8 mouse cellular contexts compared by ENCODE assay signal in the genomic region with DNA sequence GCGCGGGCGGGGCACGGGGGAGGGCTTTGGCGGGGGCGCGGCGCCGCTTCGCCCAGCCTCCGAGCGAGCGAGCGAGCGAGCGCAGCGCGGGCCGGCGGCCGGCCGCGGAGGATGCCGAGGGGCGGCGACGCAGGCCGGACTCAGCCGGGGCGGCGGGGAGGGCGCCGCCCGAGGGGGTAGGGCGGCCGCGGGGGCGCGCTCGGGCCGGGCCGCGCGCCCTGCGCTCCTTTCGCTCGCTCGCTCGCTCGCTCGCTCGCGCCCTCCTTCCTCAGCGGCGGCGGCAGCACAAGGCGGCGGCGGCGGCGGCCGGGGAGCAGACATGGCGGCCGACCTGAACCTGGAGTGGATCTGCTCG. TPM values are rescaled to one million over a fixed set of nuclear protein-coding genes. Genes with fewer than 3 reads are reported as not detected.
A peak's percentile ranks its signal among the peaks of the same experiment; 100 is the strongest.
DNase-seq lines count a peak whose midpoint lies in the region; ATAC-seq and TF ChIP-seq lines count a peak whose summit lies in the region.

A gene (plus strand): TSS at position 209 of the 355 bp plus-strand sequence.

- peaks cover 8% of the 10 kb centered on the region for H3K36me3 ChIP-seq in embryonic facial prominence, embryonic 14.5 days (ENCODE audit: control insufficient read depth, insufficient read depth, low read length)
- no peaks in the 10 kb centered on the region for H3K36me3 ChIP-seq in heart, embryonic 16.5 days (ENCODE audit: control insufficient read depth, insufficient read depth)
- no peaks in the 10 kb centered on the region for H3K36me3 ChIP-seq in liver, postnatal 0 days (replicated peaks; ENCODE audit: insufficient read depth, low read length)
- H3K36me3 ChIP-seq in neural tube, embryonic 15.5 days: peaks cover 3% of the 10 kb centered on the region; the same call in 1 of the 2 replicates

- DNase-seq in CD4-positive, CD25-positive, alpha-beta regulatory T cell, adult 2 months (ENCODE audit: low read depth, low spot score): peak; percentile 79
- peak; percentile 84 for DNase-seq in adrenal gland, adult 2 months
- peak; percentile 85 for DNase-seq in embryonic facial prominence, embryonic 14.5 days (ENCODE audit: low spot score)
- peak; percentile 60 to 81 for DNase-seq in kidney, postnatal 36 days
- peak; percentile 71 for DNase-seq in liver, postnatal 0 days
- peak; percentile 72 for DNase-seq in thymus, postnatal 25 days

- H3K27ac ChIP-seq in embryonic facial prominence, embryonic 14.5 days (replicated peaks; ENCODE audit: low read depth, low read length): peak within 1 kb of the TSS; percentile 94
- peak within 1 kb of the TSS; percentile 78 for H3K27ac ChIP-seq in heart, embryonic 16.5 days (ENCODE audit: low read length)
- peak within 1 kb of the TSS; percentile 94 for H3K27ac ChIP-seq in liver, postnatal 0 days (ENCODE audit: low read depth)
- H3K27ac ChIP-seq in neural tube, embryonic 15.5 days (replicated peaks): peak within 1 kb of the TSS; percentile 92

- no peak for TF ChIP-seq EP300 in liver, postnatal 0 days (IDR thresholded peaks at IDR 0.05; ENCODE audit: low read depth)

- H3K4me1 ChIP-seq in embryonic facial prominence, embryonic 14.5 days (ENCODE audit: control insufficient read depth, insufficient read depth, low read length): peaks cover 5% of the 10 kb centered on the region; the same call in 1 of the 2 replicates
- peaks cover 4% of the 10 kb centered on the region; the same call in 1 of the 2 replicates for H3K4me1 ChIP-seq in heart, embryonic 16.5 days (ENCODE audit: control insufficient read depth, insufficient read depth, low read length)
- H3K4me1 ChIP-seq in liver, postnatal 0 days (ENCODE audit: insufficient read depth): no peaks in the 10 kb centered on the region
- H3K4me1 ChIP-seq in neural tube, embryonic 15.5 days: peaks cover 35% of the 10 kb centered on the region

- no peaks in the 10 kb centered on the region for H3K27me3 ChIP-seq in embryonic facial prominence, embryonic 14.5 days (replicated peaks; ENCODE audit: control insufficient read depth, insufficient read depth, low read length)
- H3K27me3 ChIP-seq in heart, embryonic 16.5 days (ENCODE audit: control insufficient read depth, insufficient read depth, low read length): no peaks in the 10 kb centered on the region
- H3K27me3 ChIP-seq in liver, postnatal 0 days (ENCODE audit: insufficient read depth, low read length): peaks cover 6% of the 10 kb centered on the region
- H3K27me3 ChIP-seq in neural tube, embryonic 15.5 days (replicated peaks): no peaks in the 10 kb centered on the region

- 0% methylated on average over 4 of the region's 65 CpGs for WGBS in embryonic facial prominence, embryonic 14.5 days
- 0% methylated on average over 18 of the region's 65 CpGs for WGBS in heart, embryonic 16.5 days
- 0% methylated on average over 26 of the region's 65 CpGs for WGBS in liver, postnatal 0 days (ENCODE audit: insufficient replicate concordance)
- 1% methylated on average over 30 of the region's 65 CpGs for WGBS in neural tube, embryonic 15.5 days

- H3K9me3 ChIP-seq in embryonic facial prominence, embryonic 14.5 days (ENCODE audit: control insufficient read depth, low read length): 0 out of 2 replicates have a peak, but pooled peaks cover 5% of the 10 kb centered on the region
- peaks cover 4% of the 10 kb centered on the region; the same call in 1 of the 2 replicates for H3K9me3 ChIP-seq in heart, embryonic 16.5 days (replicated peaks; ENCODE audit: control insufficient read depth, low read length)
- no peaks in the 10 kb centered on the region for H3K9me3 ChIP-seq in liver, postnatal 0 days (ENCODE audit: low read length)
- H3K9me3 ChIP-seq in neural tube, embryonic 15.5 days (replicated peaks): no peaks in the 10 kb centered on the region

- H3K9ac ChIP-seq in embryonic facial prominence, embryonic 14.5 days (ENCODE audit: low read depth, low read length): peak within 1 kb of the TSS; percentile 96
- H3K9ac ChIP-seq in heart, embryonic 16.5 days (ENCODE audit: low read length): peak within 1 kb of the TSS; percentile 96
- H3K9ac ChIP-seq in liver, postnatal 0 days (replicated peaks): peak within 1 kb of the TSS; percentile 83
- H3K9ac ChIP-seq in neural tube, embryonic 15.5 days (replicated peaks): peak within 1 kb of the TSS; percentile 88

- TF ChIP-seq CTCF in liver, postnatal 0 days (IDR thresholded peaks at IDR 0.05; ENCODE audit: low read depth): no peak

- ATAC-seq in embryonic facial prominence, embryonic 14.5 days (ENCODE audit: low read depth): peak; percentile 92
- peak; percentile 91 for ATAC-seq in heart, embryonic 16.5 days (replicated peaks; ENCODE audit: extremely low read depth, insufficient read depth, low FRiP score)
- peak; percentile 90 for ATAC-seq in liver, postnatal 0 days
- peak; percentile 92 for ATAC-seq in neural tube, embryonic 15.5 days (ENCODE audit: low FRiP score)

- H3K4me2 ChIP-seq in embryonic facial prominence, embryonic 14.5 days (ENCODE audit: low read depth, low read length): peak within 1 kb of the TSS; percentile 80
- peak within 1 kb of the TSS; percentile 96 for H3K4me2 ChIP-seq in heart, embryonic 16.5 days (ENCODE audit: low read depth, low read length)
- H3K4me2 ChIP-seq in liver, postnatal 0 days (ENCODE audit: low read depth, low read length): peak within 1 kb of the TSS; percentile 81
- peak within 1 kb of the TSS; percentile 77 for H3K4me2 ChIP-seq in neural tube, embryonic 15.5 days

- H3K4me3 ChIP-seq in embryonic facial prominence, embryonic 14.5 days (ENCODE audit: low read depth, low read length): peak within 1 kb of the TSS; percentile 96
- peak within 1 kb of the TSS; percentile 98 for H3K4me3 ChIP-seq in heart, embryonic 16.5 days (ENCODE audit: low read length)
- H3K4me3 ChIP-seq in liver, postnatal 0 days (ENCODE audit: low read depth, low read length): peak within 1 kb of the TSS; percentile 78
- peak within 1 kb of the TSS; percentile 75 for H3K4me3 ChIP-seq in neural tube, embryonic 15.5 days (replicated peaks)

RNA-seq across cellular contexts. Expression of the gene that starts here (rescaled TPM):
- total RNA-seq in adrenal gland, adult 2 months (2021): 10 to 100 TPM; 27.1 to 32.4 TPM
- polyA plus RNA-seq in adrenal gland, adult 2 months (2012; rRNA removed): 7.1 and 15.7 TPM in 2 replicates
- 43.8 and 45.0 TPM in 2 replicates for polyA plus RNA-seq in embryonic facial prominence, embryonic 14.5 days (2014; fragmentation: Nextera tagmentation; extraction: Ambion mirVana)
- polyA plus RNA-seq in heart, embryonic 16.5 days (2015; fragmentation: Nextera tagmentation; extraction: Ambion mirVana): 26.6 and 27.8 TPM in 2 replicates
- polyA plus RNA-seq in liver, postnatal 0 days (2015; fragmentation: Nextera tagmentation; extraction: Ambion mirVana): 4.2 and 5.2 TPM in 2 replicates
- polyA plus RNA-seq in neural tube, embryonic 15.5 days (2015; fragmentation: Nextera tagmentation; extraction: Ambion mirVana): 33.9 and 40.9 TPM in 2 replicates

Comparison
In these comparisons a context has a peak if more than half of its experiments do, and no peak if none do; other contexts are left out.
1. Peak in every context shown above with its lines: DNase-seq, ATAC-seq, H3K4me3 ChIP-seq and H3K27ac ChIP-seq.